Comparison of ENCODE assay signal across 9 mouse cellular contexts in genomic region chr10:94828734-94829230, GRCm38 (mm10).
DNase-seq lines count a peak whose midpoint lies in the region; ATAC-seq and TF ChIP-seq lines count a peak whose summit lies in the region.
"Had no signal": no experiment of that assay in that cellular context is flagged by ENCODE, and none has a peak within 500 bp of the region (broad histone marks: within the 10 kb centered on the region; RNA-seq: fewer than 3 reads in every experiment).

No protein-coding gene starts in this region.

- H3K27me3 ChIP-seq in heart, embryonic 15.5 days = no peaks in the 10 kb centered on the region
- no peaks in the 10 kb centered on the region for H3K27me3 ChIP-seq in lung, embryonic 15.5 days
- H3K27me3 ChIP-seq in myocyte (ENCODE audit: control insufficient read depth, insufficient read depth, insufficient read length) = peaks cover 16% of the 10 kb centered on the region
- H3K27me3 ChIP-seq: neural tube, embryonic 12.5 days had no signal

- H3K4me3 ChIP-seq in heart, embryonic 15.5 days = no peak overlapping the region
- H3K4me3 ChIP-seq in lung, embryonic 15.5 days = no peak overlapping the region
- peak overlapping the region; percentile 46 for H3K4me3 ChIP-seq in bone marrow macrophage, adult 2 months (ENCODE audit: insufficient read depth, low read length)
- H3K4me3 ChIP-seq in myocyte = no peak overlapping the region
- H3K4me3 ChIP-seq: neural tube, embryonic 12.5 days had no signal

- peak; percentile 54; the same call in 1 of the 2 replicates for TF ChIP-seq POLR2A in bone marrow macrophage, adult 2 months (IDR thresholded peaks at IDR 0.05; ENCODE audit: borderline replicate concordance, low read depth, low read length)
- TF ChIP-seq POLR2A in myocyte (IDR thresholded peaks at IDR 0.05; ENCODE audit: insufficient read length, low read depth) = no peak

- no peak for DNase-seq in heart, adult 9 months (ENCODE audit: low spot score in 2 of 2)
- no peak for DNase-seq in lung, postnatal 14 days
- no peak for DNase-seq in cerebellum, adult 11 months
- no peak for DNase-seq in frontal cortex, postnatal 36 days (ENCODE audit: low spot score in 2 of 2)

- H3K27ac ChIP-seq in heart, embryonic 15.5 days = peak overlapping the region; percentile 87
- peak overlapping the region; percentile 96 for H3K27ac ChIP-seq in lung, embryonic 15.5 days
- peak overlapping the region; percentile 47 for H3K27ac ChIP-seq in bone marrow macrophage, adult 2 months (ENCODE audit: insufficient read depth, low read depth, low read length)
- H3K27ac ChIP-seq: neural tube, embryonic 12.5 days had no signal

- H3K9ac ChIP-seq in heart, embryonic 15.5 days = no peak overlapping the region
- no peak overlapping the region for H3K9ac ChIP-seq in lung, embryonic 15.5 days
- H3K9ac ChIP-seq: neural tube, embryonic 12.5 days had no signal

- H3K9me3 ChIP-seq in heart, embryonic 15.5 days (replicated peaks) = no peaks in the 10 kb centered on the region
- no peaks in the 10 kb centered on the region for H3K9me3 ChIP-seq in lung, embryonic 15.5 days
- H3K9me3 ChIP-seq: neural tube, embryonic 12.5 days had no signal

- peaks cover 43% of the 10 kb centered on the region for H3K4me1 ChIP-seq in heart, embryonic 15.5 days (replicated peaks)
- peaks cover 55% of the 10 kb centered on the region for H3K4me1 ChIP-seq in lung, embryonic 15.5 days
- H3K4me1 ChIP-seq in bone marrow macrophage, adult 2 months (ENCODE audit: control insufficient read depth, insufficient read depth, low read length) = peaks cover 34% of the 10 kb centered on the region
- H3K4me1 ChIP-seq: neural tube, embryonic 12.5 days had no signal

- no peaks in the 10 kb centered on the region for H3K79me2 ChIP-seq in myocyte (ENCODE audit: control insufficient read depth, insufficient read depth)

- no peak for TF ChIP-seq CTCF in bone marrow macrophage, adult 2 months (IDR thresholded peaks at IDR 0.05; ENCODE audit: low read depth, low read length)

- WGBS in heart, embryonic 15.5 days = 78% methylated on average over 7 of the region's 7 CpGs
- WGBS in lung, embryonic 15.5 days = 85% methylated on average over 7 of the region's 7 CpGs

- no peaks in the 10 kb centered on the region for H3K36me3 ChIP-seq in heart, embryonic 15.5 days
- no peaks in the 10 kb centered on the region for H3K36me3 ChIP-seq in lung, embryonic 15.5 days
- no peaks in the 10 kb centered on the region for H3K36me3 ChIP-seq in myocyte (ENCODE audit: control insufficient read depth, insufficient read depth)

- peak overlapping the region; percentile 45 for H3K4me2 ChIP-seq in heart, embryonic 15.5 days
- peak overlapping the region; percentile 42 for H3K4me2 ChIP-seq in lung, embryonic 15.5 days
- peak overlapping the region; percentile 27 for H3K4me2 ChIP-seq in myocyte (ENCODE audit: low read depth)
- H3K4me2 ChIP-seq: neural tube, embryonic 12.5 days had no signal

- no peak for ATAC-seq in heart, embryonic 15.5 days (replicated peaks; ENCODE audit: insufficient number of reproducible peaks, insufficient read depth, low FRiP score, low read depth)
- no peak for ATAC-seq in lung, embryonic 15.5 days (ENCODE audit: borderline replicate concordance, extremely low read depth, low FRiP score, low TSS enrichment)

- H3ac ChIP-seq in myocyte (ENCODE audit: control insufficient read depth, insufficient read length) = no peak overlapping the region

TF ChIP-seq in myocyte, 11 proteins besides CTCF, POLR2A, EP300 and RAD21:
- TF ChIP-seq MYOD1 (IDR thresholded peaks at IDR 0.05; ENCODE audit: control insufficient read depth in 1 of 3, insufficient read length in 2 of 3, low read depth in 2 of 3) (no peak), CEBPB (IDR thresholded peaks at IDR 0.05; ENCODE audit: insufficient read depth, poor library complexity, severe bottlenecking) (no peak), TCF3 (IDR thresholded peaks at IDR 0.05; ENCODE audit: insufficient read length, low read depth) (no peak), MYOG (IDR thresholded peaks at IDR 0.05; ENCODE audit: control insufficient read depth in 1 of 3, insufficient read depth in 1 of 3, insufficient read length in 2 of 3, low read depth in 2 of 3) (no peak), REST (IDR thresholded peaks at IDR 0.05; ENCODE audit: insufficient read depth, insufficient read length) (no peak), POLR2AphosphoS2 (IDR thresholded peaks at IDR 0.05; ENCODE audit: insufficient read length, low read depth) (no peak), E2F4 (IDR thresholded peaks at IDR 0.05; ENCODE audit: insufficient read depth) (no peak), MAX (IDR thresholded peaks at IDR 0.05; ENCODE audit: low read depth) (no peak), SRF (IDR thresholded peaks at IDR 0.05; ENCODE audit: control insufficient read depth, insufficient read length, low read depth) (no peak), TCF12 (IDR thresholded peaks at IDR 0.05; ENCODE audit: insufficient read depth, poor library complexity, severe bottlenecking) (no peak), USF1 (IDR thresholded peaks at IDR 0.05; ENCODE audit: low read depth) (no peak)
